Mouse (Mus musculus) frontal cortex, adult (tissue): Measurements from ENCODE around the gene Zfyve9.

Experiments used
- ATAC-seq: cut with Nextera tagmentation; 2 replicates; pipeline ENCODE4 v1.9.2; 2017; ENCODE audit warnings: mild to moderate bottlenecking, moderate library complexity, mixed read lengths; ENCODE audit not compliant: low TSS enrichment

Zfyve9 gene

DNA sequence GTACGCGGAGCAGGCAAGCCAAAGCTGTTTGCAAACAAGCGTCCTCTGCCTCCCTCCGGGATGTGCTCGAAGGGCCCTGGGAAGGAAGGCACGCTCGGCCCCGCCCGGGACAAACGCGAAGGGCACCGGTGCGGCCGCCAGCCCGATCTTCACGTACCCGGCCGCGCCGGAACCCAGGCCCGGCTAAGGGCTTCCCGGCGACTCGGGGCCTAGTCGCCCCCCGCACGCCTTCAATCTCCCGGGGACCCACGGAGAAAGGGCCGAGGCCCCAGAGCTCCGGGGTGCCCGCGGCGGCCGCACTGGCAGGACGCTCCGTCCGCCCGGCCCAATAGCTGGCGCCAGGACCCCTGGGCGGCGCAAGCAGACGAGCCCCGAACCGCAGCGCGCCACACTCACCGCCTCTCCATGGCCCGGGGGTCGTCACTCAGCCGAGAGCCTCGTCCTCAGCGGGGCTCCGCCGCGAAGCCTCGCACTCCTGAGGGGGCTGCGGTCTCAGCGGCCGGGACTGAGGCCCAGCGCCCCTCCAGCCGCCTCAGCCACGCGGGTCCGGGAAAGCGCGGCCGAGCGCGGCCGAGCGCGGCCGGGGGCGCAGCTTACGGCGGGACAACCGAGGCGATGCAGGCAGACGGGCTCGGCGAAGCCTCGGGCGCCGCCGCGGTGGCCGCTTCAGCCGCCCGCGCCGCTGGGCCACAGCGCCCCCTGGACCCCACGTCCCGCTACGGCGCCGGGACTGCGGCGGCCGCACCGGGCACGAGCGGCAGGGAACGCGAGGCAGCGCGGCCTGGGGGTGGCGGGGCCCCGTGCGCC, at the start of gene Zfyve9:
Gene Zfyve9 (minus strand): TSS at position 742 of the 807 bp plus-strand sequence.
- peak; percentile 72 for ATAC-seq

DNA sequence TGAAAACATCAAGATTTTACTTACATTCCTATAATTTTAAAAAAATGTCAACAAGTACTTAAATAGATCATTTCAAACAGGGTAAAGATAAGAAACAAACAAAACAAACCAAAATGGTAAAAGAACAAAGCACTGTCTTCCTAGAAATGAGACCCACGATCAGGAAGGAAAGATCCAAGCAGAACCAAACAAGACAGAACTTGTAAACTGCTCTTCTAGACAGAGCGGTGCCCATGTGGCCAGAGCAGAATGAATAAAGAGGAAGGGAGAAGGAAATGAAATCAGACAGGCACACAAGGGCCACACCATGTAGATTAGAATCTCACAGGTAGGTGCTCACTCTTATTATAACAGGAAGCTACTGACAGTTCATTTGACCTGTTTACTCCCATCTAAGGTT, 46.0 kb upstream of the Zfyve9 start:
- ATAC-seq: no peak

DNA sequence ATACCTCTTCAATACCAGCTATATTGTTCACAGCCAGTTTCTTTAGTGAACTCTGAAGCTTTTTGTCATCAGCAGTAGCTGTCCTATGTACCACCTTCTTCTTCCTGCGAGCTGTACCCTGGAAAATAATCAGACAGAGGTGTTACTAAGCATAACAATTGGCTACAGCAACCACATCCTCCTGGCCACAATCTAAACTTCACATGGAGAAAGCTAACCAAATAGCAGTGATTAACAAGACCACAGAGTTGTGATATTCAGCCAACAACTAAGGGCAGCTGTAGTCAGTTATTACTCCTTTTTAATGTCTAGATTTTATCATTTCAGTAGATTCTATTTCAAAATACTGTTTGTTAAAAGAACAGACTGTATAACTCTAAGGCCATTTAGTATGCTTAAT, 45.5 kb upstream of the Zfyve9 start:
- no peak for ATAC-seq

GRCm38 (mm10) chr4:108825677-108826076, 45.1 kb upstream of the Zfyve9 start:
- ATAC-seq: no peak

- no peak for ATAC-seq
Measured at GRCm38 (mm10) chr4:108811550-108811949, 31.0 kb upstream of the Zfyve9 start.

DNA sequence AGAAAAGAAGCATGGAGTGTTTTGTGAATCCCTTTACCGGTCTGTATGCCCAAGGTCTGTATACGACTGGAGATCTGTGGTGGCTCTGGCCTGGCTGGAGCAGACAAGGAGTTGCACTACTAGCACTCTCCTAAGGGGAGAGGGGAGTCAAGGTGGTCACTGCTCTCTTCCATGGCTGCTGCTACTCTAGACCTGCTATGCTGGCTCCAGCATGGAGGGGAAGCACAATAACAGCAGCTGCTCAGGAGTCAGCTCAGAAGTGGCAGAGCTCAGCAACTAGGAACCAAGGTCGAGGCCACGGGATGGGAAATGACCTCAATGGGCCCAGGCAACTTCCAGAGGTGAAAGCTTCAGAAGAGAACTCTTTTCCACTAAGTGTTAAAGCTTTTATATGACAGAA, 30.5 kb upstream of the Zfyve9 start:
- no peak for ATAC-seq

- peak; percentile 80 for ATAC-seq
Measured at GRCm38 (mm10) chr4:108803535-108803934, 22.9 kb upstream of the Zfyve9 start.

DNA sequence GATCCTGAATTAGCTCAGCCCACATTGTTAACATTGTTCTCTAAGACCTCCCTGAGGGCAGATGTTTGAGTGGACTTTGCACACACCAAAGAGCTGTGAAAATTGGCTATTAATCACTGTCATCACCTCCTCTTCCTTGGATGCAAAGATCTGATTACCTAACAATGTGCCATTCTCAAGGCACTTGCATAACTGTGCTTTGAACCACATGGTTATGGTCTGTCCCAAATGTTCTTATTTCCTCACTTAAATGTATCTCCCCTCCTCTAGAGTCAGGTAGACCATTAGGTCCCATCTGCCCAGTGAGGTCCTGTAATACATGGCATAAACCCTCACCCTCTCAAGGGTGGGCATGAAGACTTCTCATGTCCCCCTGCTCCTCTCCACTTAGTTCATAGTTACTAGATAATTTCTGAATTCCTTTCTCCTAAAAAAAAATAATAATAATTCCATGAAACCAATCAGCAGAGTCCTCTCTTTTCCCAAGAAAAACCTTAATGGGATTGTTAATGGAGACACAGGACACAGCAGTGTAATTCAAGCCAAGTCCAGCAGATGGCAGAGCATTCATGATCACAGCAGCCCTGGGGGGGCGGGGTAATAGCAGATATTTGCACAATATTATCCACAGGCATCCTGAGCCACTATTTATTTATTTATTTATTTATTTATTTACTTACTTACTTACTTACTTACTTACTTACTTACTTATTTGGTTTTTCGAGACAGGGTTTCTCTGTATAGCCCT, 17.7 kb upstream of the Zfyve9 start:
- ATAC-seq: peak; percentile 55; the same call in 1 of the 2 replicates

DNA sequence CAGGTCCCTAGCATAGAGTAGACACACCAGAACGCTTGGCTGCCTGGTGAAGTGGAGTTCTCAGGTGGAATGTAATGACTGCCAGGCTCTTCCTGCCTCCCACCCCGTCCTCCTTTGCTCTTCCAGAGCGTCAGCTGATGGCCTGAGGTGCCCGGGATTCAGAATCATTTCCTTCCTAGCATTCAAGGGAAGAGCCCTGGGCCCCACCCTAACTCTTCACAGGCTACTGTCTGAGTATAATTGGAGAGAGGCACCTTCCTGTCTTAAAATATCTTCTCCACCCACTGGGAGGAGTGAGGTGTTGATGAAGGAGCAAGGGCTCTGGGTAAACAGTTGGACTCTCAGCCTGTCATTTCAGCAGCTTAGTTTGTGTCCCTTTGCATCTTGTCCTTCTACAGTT, 16.1 kb upstream of the Zfyve9 start:
- no peak for ATAC-seq

DNA sequence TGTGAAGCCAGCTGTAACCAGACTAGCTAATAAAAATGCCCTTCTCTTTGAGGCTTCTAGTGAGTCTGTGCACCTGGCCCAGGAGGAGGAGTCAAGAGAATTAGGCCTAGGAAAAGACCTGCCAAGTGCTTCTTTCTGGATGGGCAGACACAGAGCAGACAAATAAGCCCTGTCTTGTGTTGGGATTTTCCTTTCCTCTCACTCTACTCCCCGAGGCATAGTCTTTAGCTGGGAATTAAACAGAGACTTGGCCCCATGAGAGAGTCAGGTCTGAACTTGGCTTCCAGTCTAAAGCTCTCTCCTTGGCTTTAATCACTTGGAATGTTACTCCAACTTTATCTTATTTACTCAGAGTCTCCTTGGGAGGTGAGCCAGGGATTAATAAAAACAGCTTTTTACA, 13.3 kb upstream of the Zfyve9 start:
- ATAC-seq: no peak

GRCm38 (mm10) chr4:108790507-108790906, 9.9 kb upstream of the Zfyve9 start:
- no peak for ATAC-seq

DNA sequence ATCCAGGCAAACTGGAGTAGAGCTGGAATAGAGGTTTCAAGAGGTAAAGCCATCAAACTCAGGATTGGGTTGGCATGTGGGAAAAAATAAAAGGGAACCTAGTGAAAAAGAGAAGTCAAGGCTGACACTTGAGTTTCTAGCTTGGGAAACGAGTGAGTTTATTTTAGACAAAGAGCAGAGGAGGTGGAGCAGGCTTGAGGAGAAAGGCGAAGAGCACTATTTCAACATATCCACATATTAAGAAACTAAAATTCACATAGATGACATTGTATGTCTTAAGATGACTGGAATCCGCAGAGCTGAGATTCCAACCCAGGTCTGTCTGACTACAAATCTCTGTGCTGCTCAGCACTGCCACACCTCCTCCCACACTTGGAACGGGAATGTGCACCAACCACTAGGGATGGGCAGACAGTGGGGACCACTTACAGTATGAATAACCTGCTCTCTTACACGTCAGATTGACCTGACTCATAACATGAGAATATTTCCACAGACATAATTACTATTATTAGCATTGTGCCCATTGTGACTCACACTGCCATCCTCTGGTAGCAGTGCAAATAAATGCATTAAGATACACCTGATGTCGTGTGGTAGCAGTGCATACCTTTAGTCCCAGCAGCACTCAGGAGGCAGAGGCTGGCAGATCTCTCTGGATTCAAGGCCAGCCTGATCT, 8.8 kb upstream of the Zfyve9 start:
- ATAC-seq: no peak

DNA sequence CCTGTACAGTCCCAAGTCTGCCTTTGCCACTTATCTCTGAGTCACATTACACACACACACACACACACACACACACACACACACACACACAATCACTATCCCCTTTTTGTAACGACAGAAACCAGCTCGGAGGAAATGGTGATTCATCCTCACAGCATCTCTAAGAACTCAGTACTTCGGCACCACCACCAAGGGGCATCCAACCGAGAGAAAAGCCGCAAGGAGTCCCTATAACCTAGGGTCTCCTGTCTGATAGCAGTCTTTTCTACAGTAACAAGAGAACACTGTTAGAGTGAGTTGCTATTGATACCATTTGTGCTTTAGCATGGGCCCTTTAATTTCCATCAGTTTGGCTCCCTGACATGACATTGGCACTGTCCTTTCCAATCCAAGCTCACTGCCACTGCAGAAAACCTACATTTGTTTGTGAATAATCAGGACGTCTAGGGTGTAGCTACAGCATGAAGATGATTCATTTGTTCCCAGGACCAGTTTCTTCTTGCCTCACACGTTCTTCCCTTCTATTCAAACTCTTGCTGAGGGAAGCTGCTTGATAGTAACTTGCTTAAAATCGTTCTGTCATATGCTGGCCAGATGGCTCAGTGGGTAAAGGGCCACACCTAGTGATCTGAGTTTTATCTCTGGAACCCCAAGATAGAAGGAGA, 2.0 kb upstream of the Zfyve9 start:
- peak; percentile 36 for ATAC-seq

DNA sequence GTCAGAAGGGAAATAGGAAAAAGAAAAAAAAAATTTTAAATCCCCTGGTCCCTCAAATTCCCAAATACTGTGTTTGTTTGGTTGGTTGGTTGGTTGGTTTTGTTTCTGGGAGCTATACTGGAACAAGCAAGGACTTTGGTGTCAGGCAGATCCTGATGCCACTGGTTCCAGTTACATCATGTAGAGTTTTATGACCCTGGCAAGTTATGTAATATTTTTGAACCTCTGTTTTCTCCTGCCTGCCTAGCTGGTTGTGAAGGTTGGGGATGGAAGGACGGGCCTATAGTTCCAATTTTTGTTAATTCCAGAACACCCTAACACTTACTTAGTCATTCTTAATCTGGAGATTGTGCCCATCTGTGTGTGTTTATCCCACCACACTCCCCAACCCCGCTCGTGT, 998 bp upstream of the Zfyve9 start:
- peak; percentile 15; the same call in 1 of the 2 replicates for ATAC-seq

GRCm38 (mm10) chr4:108780864-108781205, 237 bp upstream of the Zfyve9 start:
- ATAC-seq: no peak

DNA sequence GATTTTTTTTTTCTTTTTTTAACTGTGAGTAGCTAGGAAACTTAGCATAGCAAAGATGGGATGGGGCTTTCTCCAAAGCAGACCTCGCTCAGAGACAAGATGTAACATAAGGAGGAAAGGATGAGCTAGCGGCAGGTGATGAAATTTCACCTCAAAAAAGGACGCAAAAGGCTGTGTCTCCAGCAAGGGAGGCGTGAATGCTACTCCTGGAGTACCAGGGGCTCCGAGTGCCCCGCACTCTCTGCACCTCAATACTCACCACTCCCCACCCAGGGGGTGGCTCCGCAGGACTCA, 888 bp downstream of the Zfyve9 start:
- peak; percentile 38 for ATAC-seq

- ATAC-seq: no peak
Measured at GRCm38 (mm10) chr4:108768527-108768926, 12.1 kb downstream of the Zfyve9 start.

- ATAC-seq: no peak
Measured at GRCm38 (mm10) chr4:108759583-108759982, 21.0 kb downstream of the Zfyve9 start.

- ATAC-seq: no peak
Measured at GRCm38 (mm10) chr4:108746160-108746873, 34.3 kb downstream of the Zfyve9 start.

DNA sequence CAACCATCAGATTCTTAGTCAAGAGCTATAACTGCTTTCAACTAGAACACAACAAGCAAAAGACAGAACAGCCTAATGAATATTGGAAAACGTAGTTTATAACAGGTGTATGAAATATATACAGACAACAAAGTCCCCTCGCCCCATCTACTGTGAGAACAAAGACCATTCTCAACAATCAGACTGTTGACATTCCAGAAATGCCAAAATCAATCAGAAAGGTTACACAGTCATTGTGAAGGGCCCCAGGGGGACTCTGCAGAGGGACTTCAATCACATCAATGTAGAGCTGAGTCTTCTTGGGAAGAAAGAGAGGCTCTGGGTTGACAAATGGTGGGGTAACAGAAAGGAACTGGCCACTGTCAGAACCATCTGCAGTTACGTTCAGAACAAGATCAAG, 49.0 kb downstream of the Zfyve9 start:
- ATAC-seq: no peak

DNA sequence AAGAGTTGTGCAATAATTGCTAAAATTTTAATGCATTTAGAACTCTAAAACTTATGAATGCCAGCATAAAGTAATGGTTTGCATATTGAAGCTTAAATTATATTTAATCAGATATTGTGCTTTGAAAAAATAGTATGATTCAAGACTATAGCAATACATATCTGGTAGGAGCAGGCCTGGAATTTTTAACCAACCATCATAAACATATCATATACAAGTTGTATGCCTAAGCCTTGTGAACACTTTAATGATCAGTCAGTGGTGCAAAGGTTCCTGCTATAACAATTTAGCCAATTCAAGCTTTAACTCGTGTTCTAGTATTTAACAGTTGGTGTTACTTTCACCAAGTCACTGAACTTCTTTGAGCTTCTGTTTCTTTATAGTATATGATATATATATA, 50.1 kb downstream of the Zfyve9 start:
- ATAC-seq: no peak

- no peak for ATAC-seq
Measured at GRCm38 (mm10) chr4:108724102-108724501, 56.5 kb downstream of the Zfyve9 start.
